Mouse (Mus musculus): ENCODE results near the gene Fgfrl1.
A peak's percentile ranks its signal among the peaks of the same experiment; 100 is the strongest.

GRCm38 (mm10) chr5:108692271-108692670 lies at the start of gene Fgfrl1:
- peak; percentile 70 for TF ChIP-seq CTCF (IDR thresholded peaks at IDR 0.05; ENCODE audit: low read depth)
- no peak for TF ChIP-seq EP300 (optimal IDR thresholded peaks at IDR 0.05)
